Mouse (Mus musculus) brown adipose tissue, adult 24 weeks (tissue): ENCODE results near the gene Rab4b. TPM values are rescaled to one million over a fixed set of nuclear protein-coding genes. Genes with fewer than 3 reads are reported as not detected.

ENCODE experiments used
- H3K27ac ChIP-seq: fragments of 200-500 bp; replicated peaks from 2 replicates; pipeline ENCODE4 v1.5.1; 2012; ENCODE audit warnings: low read depth, mild to moderate bottlenecking, low read length
- H3K4me1 ChIP-seq: fragments of 200-500 bp; 2 replicates; pipeline ENCODE4 v1.6.1; 2012; ENCODE audit warnings: low read length, mixed read lengths; ENCODE audit not compliant: control insufficient read depth, insufficient read depth, insufficient read length
- H3K4me3 ChIP-seq: fragments of 200-500 bp; 2 replicates; pipeline ENCODE4 v1.5.1; 2012; ENCODE audit warnings: low read depth, mild to moderate bottlenecking, low read length, moderate library complexity; ENCODE audit not compliant: insufficient read depth
- polyA plus RNA-seq: library from polyadenylated mRNA; stranded (reverse); fragments of >200 nt; gene quantifications from 2 replicates; pipeline ENCODE4 v1.2.4, GENCODE M21; 2012; ENCODE audit not compliant: missing spikeins, insufficient read depth, insufficient read length

The Rab4b gene
- polyA plus RNA-seq, 1 experiment, result 21.4 TPM

GRCm38 (mm10) chr7:27158171-27158570 lies 20.5 kb downstream of the Rab4b start:
- Histone ChIP-seq H3K4me1 (peaks cover 21% of the 10 kb centered on the region), H3K27ac (no peak overlapping the region), H3K4me3 (no peak overlapping the region)

GRCm38 (mm10) chr7:27156005-27156404 lies 22.7 kb downstream of the Rab4b start:
- no peak overlapping the region for H3K4me3 ChIP-seq
- no peak overlapping the region for H3K27ac ChIP-seq
- peaks cover 11% of the 10 kb centered on the region for H3K4me1 ChIP-seq

- peak within 1 kb of the TSS; percentile 63 for H3K27ac ChIP-seq
- H3K4me3 ChIP-seq, result no peak within 1 kb of the TSS
- H3K4me1 ChIP-seq, result no peaks in the 10 kb centered on the region
Observed at GRCm38 (mm10) chr7:27153205-27153764, 25.4 kb downstream of the Rab4b start, which contains the start of gene Cyp2t4. Gene Cyp2t4 (plus strand): TSS chr7:27153714.

GRCm38 (mm10) chr7:27136410-27136996 lies 42.2 kb downstream of the Rab4b start:
- no peak overlapping the region for H3K27ac ChIP-seq
- no peaks in the 10 kb centered on the region for H3K4me1 ChIP-seq
- no peak overlapping the region for H3K4me3 ChIP-seq

GRCm38 (mm10) chr7:27133757-27134156 lies 44.9 kb downstream of the Rab4b start:
- Histone ChIP-seq H3K27ac (no peak overlapping the region), H3K4me3 (no peak overlapping the region), H3K4me1 (no peaks in the 10 kb centered on the region)

GRCm38 (mm10) chr7:27133156-27133555 lies 45.5 kb downstream of the Rab4b start:
- Histone ChIP-seq H3K4me3 (no peak overlapping the region), H3K4me1 (no peaks in the 10 kb centered on the region), H3K27ac (no peak overlapping the region)

- Histone ChIP-seq H3K4me1 (no peaks in the 10 kb centered on the region), H3K27ac (no peak overlapping the region), H3K4me3 (no peak overlapping the region)
Observed at GRCm38 (mm10) chr7:27132588-27132987, 46.1 kb downstream of the Rab4b start.

GRCm38 (mm10) chr7:27131387-27131786 lies 47.3 kb downstream of the Rab4b start:
- H3K27ac ChIP-seq, result no peak overlapping the region
- no peaks in the 10 kb centered on the region for H3K4me1 ChIP-seq
- no peak overlapping the region for H3K4me3 ChIP-seq

- no peak overlapping the region for H3K4me3 ChIP-seq
- no peaks in the 10 kb centered on the region for H3K4me1 ChIP-seq
- H3K27ac ChIP-seq, result no peak overlapping the region
Observed at GRCm38 (mm10) chr7:27130521-27131370, 48.0 kb downstream of the Rab4b start.

GRCm38 (mm10) chr7:27129811-27130210 lies 48.9 kb downstream of the Rab4b start:
- Histone ChIP-seq H3K27ac (no peak overlapping the region), H3K4me3 (no peak overlapping the region), H3K4me1 (no peaks in the 10 kb centered on the region)

GRCm38 (mm10) chr7:27128946-27129345 lies 49.8 kb downstream of the Rab4b start:
- Histone ChIP-seq H3K27ac (no peak overlapping the region), H3K4me1 (no peaks in the 10 kb centered on the region), H3K4me3 (no peak overlapping the region)

GRCm38 (mm10) chr7:27128162-27128561 lies 50.5 kb downstream of the Rab4b start:
- no peak overlapping the region for H3K27ac ChIP-seq
- no peaks in the 10 kb centered on the region for H3K4me1 ChIP-seq
- no peak overlapping the region for H3K4me3 ChIP-seq

- no peaks in the 10 kb centered on the region for H3K4me1 ChIP-seq
- no peak overlapping the region for H3K27ac ChIP-seq
- H3K4me3 ChIP-seq, result no peak overlapping the region
Observed at GRCm38 (mm10) chr7:27124969-27125368, 53.7 kb downstream of the Rab4b start.

GRCm38 (mm10) chr7:27124305-27124832 lies 54.3 kb downstream of the Rab4b start:
- Histone ChIP-seq H3K27ac (no peak overlapping the region), H3K4me3 (no peak overlapping the region), H3K4me1 (no peaks in the 10 kb centered on the region)

- H3K4me1 ChIP-seq, result no peaks in the 10 kb centered on the region
- H3K4me3 ChIP-seq, result no peak within 1 kb of the TSS
- H3K27ac ChIP-seq, result peak within 1 kb of the TSS; percentile 62
Observed at GRCm38 (mm10) chr7:27119676-27120075, 59.0 kb downstream of the Rab4b start, which contains the start of gene Cyp2f2. Gene Cyp2f2 (plus strand): TSS chr7:27119909.
